Mouse (Mus musculus) right cerebral cortex, postnatal 14 days (tissue): ENCODE results near the gene Grrp1.

Experiments used
- DNase-seq: peaks from one replicate; pipeline ENCODE4 v3.0.0; 2022

Grrp1 gene

GRCm38 (mm10) chr4:134238686-134239085 lies 15.2 kb downstream of the Grrp1 start:
- no peak for DNase-seq

- peak; percentile 42 for DNase-seq
Measured at GRCm38 (mm10) chr4:134238279-134238651, 15.6 kb downstream of the Grrp1 start, which contains the start of gene Cnksr1. Gene Cnksr1 (minus strand): TSS chr4:134238399.

GRCm38 (mm10) chr4:134237582-134238278 lies 16.2 kb downstream of the Grrp1 start:
- no peak for DNase-seq

- no peak for DNase-seq
Measured at GRCm38 (mm10) chr4:134234876-134235275, 19.0 kb downstream of the Grrp1 start.

- DNase-seq, result no peak
Measured at GRCm38 (mm10) chr4:134230431-134230830, 23.5 kb downstream of the Grrp1 start.

- no peak for DNase-seq
Measured at GRCm38 (mm10) chr4:134227194-134227593, 26.7 kb downstream of the Grrp1 start, which contains the start of gene Catsper4. Gene Catsper4 (minus strand): TSS chr4:134227383.

GRCm38 (mm10) chr4:134222793-134223600 lies 30.9 kb downstream of the Grrp1 start:
- DNase-seq, result no peak

GRCm38 (mm10) chr4:134206488-134207053 lies 47.3 kb downstream of the Grrp1 start:
- DNase-seq, result no peak

GRCm38 (mm10) chr4:134203340-134203896 lies 50.5 kb downstream of the Grrp1 start:
- no peak for DNase-seq

- no peak for DNase-seq
Measured at GRCm38 (mm10) chr4:134202904-134203303, 51.0 kb downstream of the Grrp1 start, which contains the start of gene Gm7534. Gene Gm7534 (minus strand): TSS chr4:134203004.
